Mouse (Mus musculus): ENCODE measurements around the gene Gm10100.
"Not testable (repeated sequence)": the region's sequence is repeated elsewhere in the genome, so short reads cannot be mapped to it uniquely, and the experiment has no call there.

Gm10100 gene

GRCm38 (mm10) chr10:77726186-77726585 lies at the start of gene Gm10100:
Gene Gm10100, plus strand, starts transcription at chr10:77726486.
- no peaks in the 10 kb centered on the region for H3K27me3 ChIP-seq (ENCODE audit: control insufficient read depth, insufficient read depth, low read length, poor library complexity, severe bottlenecking)
- DNase-seq (ENCODE audit: low read depth, low spot score), result no peak
- no peaks in the 10 kb centered on the region for H3K36me3 ChIP-seq (ENCODE audit: control insufficient read depth, insufficient read depth, low read length, poor library complexity, severe bottlenecking)

GRCm38 (mm10) chr10:77677562-77677961 lies 48.7 kb upstream of the Gm10100 start:
- H3K27me3 ChIP-seq (ENCODE audit: control insufficient read depth, insufficient read depth, low read length, poor library complexity, severe bottlenecking), result peaks cover 2% of the 10 kb centered on the region; the same call in 1 of the 2 replicates
- peak; percentile 40 for DNase-seq (ENCODE audit: low read depth, low spot score)
- H3K36me3 ChIP-seq (ENCODE audit: control insufficient read depth, insufficient read depth, low read length, poor library complexity, severe bottlenecking), result no peaks in the 10 kb centered on the region

GRCm38 (mm10) chr10:77682994-77683393 lies 43.3 kb upstream of the Gm10100 start:
- no peaks in the 10 kb centered on the region for H3K27me3 ChIP-seq (ENCODE audit: control insufficient read depth, insufficient read depth, low read length, poor library complexity, severe bottlenecking)
- DNase-seq (ENCODE audit: low read depth, low spot score), result no peak
- no peaks in the 10 kb centered on the region for H3K36me3 ChIP-seq (ENCODE audit: control insufficient read depth, insufficient read depth, low read length, poor library complexity, severe bottlenecking)

- no peaks in the 10 kb centered on the region for H3K27me3 ChIP-seq (ENCODE audit: control insufficient read depth, insufficient read depth, low read length, poor library complexity, severe bottlenecking)
- no peaks in the 10 kb centered on the region for H3K36me3 ChIP-seq (ENCODE audit: control insufficient read depth, insufficient read depth, low read length, poor library complexity, severe bottlenecking)
- DNase-seq (ENCODE audit: low read depth, low spot score), result no peak
Observed at GRCm38 (mm10) chr10:77684181-77684580, 42.1 kb upstream of the Gm10100 start.

GRCm38 (mm10) chr10:77685895-77686664 lies 40.2 kb upstream of the Gm10100 start, which contains the start of gene Tspear:
Gene Tspear, plus strand, starts transcription at chr10:77686569.
- Histone ChIP-seq H3K36me3 (ENCODE audit: control insufficient read depth, insufficient read depth, low read length, poor library complexity, severe bottlenecking) (no peaks in the 10 kb centered on the region), H3K27me3 (ENCODE audit: control insufficient read depth, insufficient read depth, low read length, poor library complexity, severe bottlenecking) (no peaks in the 10 kb centered on the region)
- no peak for DNase-seq (ENCODE audit: low read depth, low spot score)

GRCm38 (mm10) chr10:77687021-77687420 lies 39.3 kb upstream of the Gm10100 start:
- no peaks in the 10 kb centered on the region for H3K27me3 ChIP-seq (ENCODE audit: control insufficient read depth, insufficient read depth, low read length, poor library complexity, severe bottlenecking)
- H3K36me3 ChIP-seq (ENCODE audit: control insufficient read depth, insufficient read depth, low read length, poor library complexity, severe bottlenecking), result no peaks in the 10 kb centered on the region
- no peak for DNase-seq (ENCODE audit: low read depth, low spot score)

- H3K27me3 ChIP-seq (ENCODE audit: control insufficient read depth, insufficient read depth, low read length, poor library complexity, severe bottlenecking); H3K36me3 ChIP-seq (ENCODE audit: control insufficient read depth, insufficient read depth, low read length, poor library complexity, severe bottlenecking); DNase-seq (ENCODE audit: low read depth, low spot score): not testable (repeated sequence)
Observed at GRCm38 (mm10) chr10:77690356-77690807, 35.9 kb upstream of the Gm10100 start, which contains the start of gene Gm19402. Gene Gm19402, minus strand, starts transcription at chr10:77690757.

- no peak for DNase-seq (ENCODE audit: low read depth, low spot score)
- H3K36me3 ChIP-seq (ENCODE audit: control insufficient read depth, insufficient read depth, low read length, poor library complexity, severe bottlenecking), result no peaks in the 10 kb centered on the region
Observed at GRCm38 (mm10) chr10:77697133-77697532, 29.2 kb upstream of the Gm10100 start, which contains the start of gene Gm9508. Gene Gm9508, minus strand, starts transcription at chr10:77697233.

GRCm38 (mm10) chr10:77706326-77706725 lies 20.0 kb upstream of the Gm10100 start, which contains the start of gene Gm10272:
Gene Gm10272, plus strand, starts transcription at chr10:77706626.
- DNase-seq (ENCODE audit: low read depth, low spot score), result no peak
- H3K27me3 ChIP-seq (ENCODE audit: control insufficient read depth, insufficient read depth, low read length, poor library complexity, severe bottlenecking), result no peaks in the 10 kb centered on the region
- H3K36me3 ChIP-seq (ENCODE audit: control insufficient read depth, insufficient read depth, low read length, poor library complexity, severe bottlenecking), result no peaks in the 10 kb centered on the region

More at GRCm38 (mm10) chr10:77697133-77697532, 29.2 kb upstream of the Gm10100 start, which contains the start of gene Gm9508:
- H3K27me3 ChIP-seq (ENCODE audit: control insufficient read depth, insufficient read depth, low read length, poor library complexity, severe bottlenecking), result no peaks in the 10 kb centered on the region

- Histone ChIP-seq H3K36me3 (ENCODE audit: control insufficient read depth, insufficient read depth, low read length, poor library complexity, severe bottlenecking) (no peaks in the 10 kb centered on the region), H3K27me3 (ENCODE audit: control insufficient read depth, insufficient read depth, low read length, poor library complexity, severe bottlenecking) (no peaks in the 10 kb centered on the region)
- DNase-seq (ENCODE audit: low read depth, low spot score), result no peak
Observed at GRCm38 (mm10) chr10:77709831-77710230, 16.5 kb upstream of the Gm10100 start.

- not testable (repeated sequence) for H3K27me3 ChIP-seq (ENCODE audit: control insufficient read depth, insufficient read depth, low read length, poor library complexity, severe bottlenecking); H3K36me3 ChIP-seq (ENCODE audit: control insufficient read depth, insufficient read depth, low read length, poor library complexity, severe bottlenecking); DNase-seq (ENCODE audit: low read depth, low spot score)
Observed at GRCm38 (mm10) chr10:77711157-77711556, 15.1 kb upstream of the Gm10100 start, which contains the start of gene Gm10024. Gene Gm10024, plus strand, starts transcription at chr10:77711457.

- Histone ChIP-seq H3K36me3 (ENCODE audit: control insufficient read depth, insufficient read depth, low read length, poor library complexity, severe bottlenecking) (no peaks in the 10 kb centered on the region), H3K27me3 (ENCODE audit: control insufficient read depth, insufficient read depth, low read length, poor library complexity, severe bottlenecking) (no peaks in the 10 kb centered on the region)
- DNase-seq (ENCODE audit: low read depth, low spot score), result no peak
Observed at GRCm38 (mm10) chr10:77713734-77714133, 12.6 kb upstream of the Gm10100 start.

GRCm38 (mm10) chr10:77715507-77715906 lies 10.8 kb upstream of the Gm10100 start, which contains the start of gene Gm10142:
Gene Gm10142, plus strand, starts transcription at chr10:77715807.
- no peaks in the 10 kb centered on the region for H3K36me3 ChIP-seq (ENCODE audit: control insufficient read depth, insufficient read depth, low read length, poor library complexity, severe bottlenecking)
- no peaks in the 10 kb centered on the region for H3K27me3 ChIP-seq (ENCODE audit: control insufficient read depth, insufficient read depth, low read length, poor library complexity, severe bottlenecking)
- DNase-seq (ENCODE audit: low read depth, low spot score), result no peak

- DNase-seq (ENCODE audit: low read depth, low spot score); H3K36me3 ChIP-seq (ENCODE audit: control insufficient read depth, insufficient read depth, low read length, poor library complexity, severe bottlenecking); H3K27me3 ChIP-seq (ENCODE audit: control insufficient read depth, insufficient read depth, low read length, poor library complexity, severe bottlenecking): not testable (repeated sequence)
Observed at GRCm38 (mm10) chr10:77720299-77720698, 6.0 kb upstream of the Gm10100 start, which contains the start of gene Krtap12-1. Gene Krtap12-1, plus strand, starts transcription at chr10:77720599.

GRCm38 (mm10) chr10:77724855-77725254 lies 1.4 kb upstream of the Gm10100 start:
- no peaks in the 10 kb centered on the region for H3K36me3 ChIP-seq (ENCODE audit: control insufficient read depth, insufficient read depth, low read length, poor library complexity, severe bottlenecking)
- no peak for DNase-seq (ENCODE audit: low read depth, low spot score)
- H3K27me3 ChIP-seq (ENCODE audit: control insufficient read depth, insufficient read depth, low read length, poor library complexity, severe bottlenecking), result no peaks in the 10 kb centered on the region

Data from splenic B cell, adult 2 months (primary cell).